Mouse (Mus musculus) hindbrain, embryonic 14.5 days (tissue): Measurements from ENCODE around the gene Pole2. TPM values are rescaled to one million over a fixed set of nuclear protein-coding genes. Genes with fewer than 3 reads are reported as not detected.

Experiments
- ATAC-seq: fragments of 200-750 bp; cut with Nextera tagmentation; 2 replicates; pipeline ENCODE4 v1.8.0; 2017; ENCODE audit warnings: moderate number of reproducible peaks, mild to moderate bottlenecking, moderate TSS enrichment, moderate library complexity; ENCODE audit not compliant: low FRiP score
- DNase-seq: peaks from one replicate; pipeline ENCODE4 v3.0.0-alpha.2; 2015; ENCODE audit warnings: low spot score
- H3K27ac ChIP-seq: fragments of 300-500 bp; sonication (generic); 2 replicates; pipeline ENCODE4 v1.5.1; 2014; ENCODE audit warnings: mild to moderate bottlenecking, moderate library complexity
- H3K27me3 ChIP-seq: fragments of 300-500 bp; sonication (generic); 2 replicates; pipeline ENCODE4 v1.6.1; 2014; ENCODE audit warnings: mild to moderate bottlenecking, low read length, mixed read lengths; ENCODE audit not compliant: control insufficient read depth, insufficient read depth
- H3K36me3 ChIP-seq: fragments of 300-500 bp; sonication (generic); replicated peaks from 2 replicates; pipeline ENCODE4 v1.6.1; 2014; ENCODE audit not compliant: control insufficient read depth, insufficient read depth
- H3K4me1 ChIP-seq: fragments of 300-500 bp; sonication (generic); replicated peaks from 2 replicates; pipeline ENCODE4 v1.6.1; 2014; ENCODE audit warnings: antibody characterized with exemption, low read length, mixed read lengths; ENCODE audit not compliant: control insufficient read depth, insufficient read depth
- H3K4me2 ChIP-seq: fragments of 300-500 bp; sonication (generic); replicated peaks from 2 replicates; pipeline ENCODE4 v1.6.1; 2014; ENCODE audit warnings: mild to moderate bottlenecking, moderate library complexity
- H3K4me3 ChIP-seq: fragments of 300-500 bp; sonication (generic); replicated peaks from 2 replicates; pipeline ENCODE4 v1.5.1; 2014; ENCODE audit warnings: mild to moderate bottlenecking, low read length
- H3K9ac ChIP-seq: fragments of 300-500 bp; sonication (generic); 2 replicates; pipeline ENCODE4 v1.6.1; 2014
- H3K9me3 ChIP-seq: fragments of 300-500 bp; sonication (generic); 2 replicates; pipeline ENCODE4 v1.6.1; 2016; ENCODE audit warnings: low read length; ENCODE audit not compliant: control insufficient read depth
- WGBS: fragments of 180-500 bp; shearing (Covaris S2); extraction: QIAGEN DNeasy Blood & Tissue Kit; methylation state at CpG from one replicate; pipeline ENCODE4 v1.1.7; 2014; 5-methylcytosine and 5-hydroxymethylcytosine counted together
- polyA plus RNA-seq: library from polyadenylated mRNA; unstranded; fragments of >200 nt; fragmentation: Nextera tagmentation; extraction: Ambion mirVana; gene quantifications from 2 replicates; pipeline ENCODE4 v1.2.1, GENCODE M21; 2014

Pole2 gene
- polyA plus RNA-seq, 1 experiment from 2014 or later = 4.5 TPM

DNA sequence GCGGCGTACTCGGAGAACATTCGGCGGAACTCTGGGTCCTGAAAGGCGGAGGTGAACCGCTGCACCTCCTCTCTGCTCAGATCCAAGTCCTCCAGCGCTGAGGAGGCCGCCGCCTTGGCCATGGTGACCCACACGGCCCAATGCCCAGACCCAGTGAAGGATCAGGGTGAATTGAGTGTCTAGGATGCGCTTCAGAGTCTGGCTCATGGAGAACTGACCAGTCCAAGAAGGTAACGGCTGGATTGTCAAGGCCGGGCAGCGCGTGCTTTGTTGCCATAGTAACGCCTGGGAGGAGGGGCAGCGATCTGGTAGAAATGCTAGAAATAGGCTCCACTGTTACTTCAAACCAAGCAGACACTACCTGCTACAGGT, 29.8 kb downstream of the Pole2 start, which contains the start of gene Dnaaf2:
Gene Dnaaf2 (minus strand): TSS at position 266 of the 372 bp plus-strand sequence.
- peak; percentile 75 for DNase-seq
- H3K27me3 ChIP-seq = no peaks in the 10 kb centered on the region
- WGBS = under 1% methylated on average over 18 of the region's 18 CpGs
- peak within 1 kb of the TSS; percentile 94 for H3K4me2 ChIP-seq
- peak within 1 kb of the TSS; percentile 95 for H3K27ac ChIP-seq
- peak within 1 kb of the TSS; percentile 98 for H3K4me3 ChIP-seq
- peak within 1 kb of the TSS; percentile 92 for H3K9ac ChIP-seq
- no peaks in the 10 kb centered on the region for H3K9me3 ChIP-seq
- peak; percentile 51 for ATAC-seq
- H3K36me3 ChIP-seq = peaks cover 8% of the 10 kb centered on the region
- peaks cover 22% of the 10 kb centered on the region for H3K4me1 ChIP-seq

DNA sequence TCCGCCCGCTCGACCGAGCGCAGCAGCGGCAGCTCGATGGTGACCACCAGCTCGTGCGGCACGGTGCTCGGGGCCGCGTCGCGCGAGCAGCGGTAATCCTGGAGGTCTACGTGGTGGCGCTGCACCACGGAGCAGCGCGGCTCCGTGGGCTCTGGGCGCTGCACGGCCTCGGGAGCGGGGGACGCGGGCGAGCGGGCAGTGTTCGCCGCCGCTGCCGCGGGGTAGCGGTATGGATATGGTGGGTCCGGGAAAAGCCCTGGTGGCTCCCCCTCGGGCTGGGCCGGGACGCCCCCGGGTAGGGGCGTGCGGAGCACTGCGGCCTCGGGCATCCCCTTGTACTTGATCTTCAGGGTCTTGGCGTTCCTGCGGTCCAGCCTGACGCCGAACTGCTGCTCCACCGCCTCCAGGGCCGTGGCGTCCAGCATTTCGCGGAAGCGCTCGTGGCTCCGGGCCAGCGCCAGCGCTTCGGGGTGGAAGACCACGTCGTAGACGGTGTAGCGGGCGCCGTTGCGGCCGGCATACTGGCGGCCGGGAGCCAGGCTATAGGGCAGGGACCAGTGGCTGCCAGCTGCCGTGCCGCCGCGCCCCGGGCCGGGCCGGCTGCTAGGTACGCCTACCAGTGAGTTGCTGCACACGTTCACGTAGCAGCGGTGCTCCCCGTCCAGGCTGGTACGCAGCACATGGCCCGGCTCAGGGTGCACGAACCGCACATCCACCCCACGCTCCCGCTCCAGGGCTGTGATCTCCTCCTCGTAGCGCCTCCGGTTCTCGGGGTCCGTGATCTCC, 30.4 kb downstream of the Pole2 start:
- Histone ChIP-seq H3K9ac (peak overlapping the region; percentile 92), H3K36me3 (peaks cover 10% of the 10 kb centered on the region), H3K4me2 (peak overlapping the region; percentile 94), H3K27ac (peak overlapping the region; percentile 95), H3K4me1 (peaks cover 22% of the 10 kb centered on the region), H3K27me3 (no peaks in the 10 kb centered on the region), H3K9me3 (no peaks in the 10 kb centered on the region), H3K4me3 (peak overlapping the region; percentile 98)
- peak; percentile 77 for ATAC-seq
- DNase-seq = no peak
- under 1% methylated on average over 94 of the region's 94 CpGs for WGBS

DNA sequence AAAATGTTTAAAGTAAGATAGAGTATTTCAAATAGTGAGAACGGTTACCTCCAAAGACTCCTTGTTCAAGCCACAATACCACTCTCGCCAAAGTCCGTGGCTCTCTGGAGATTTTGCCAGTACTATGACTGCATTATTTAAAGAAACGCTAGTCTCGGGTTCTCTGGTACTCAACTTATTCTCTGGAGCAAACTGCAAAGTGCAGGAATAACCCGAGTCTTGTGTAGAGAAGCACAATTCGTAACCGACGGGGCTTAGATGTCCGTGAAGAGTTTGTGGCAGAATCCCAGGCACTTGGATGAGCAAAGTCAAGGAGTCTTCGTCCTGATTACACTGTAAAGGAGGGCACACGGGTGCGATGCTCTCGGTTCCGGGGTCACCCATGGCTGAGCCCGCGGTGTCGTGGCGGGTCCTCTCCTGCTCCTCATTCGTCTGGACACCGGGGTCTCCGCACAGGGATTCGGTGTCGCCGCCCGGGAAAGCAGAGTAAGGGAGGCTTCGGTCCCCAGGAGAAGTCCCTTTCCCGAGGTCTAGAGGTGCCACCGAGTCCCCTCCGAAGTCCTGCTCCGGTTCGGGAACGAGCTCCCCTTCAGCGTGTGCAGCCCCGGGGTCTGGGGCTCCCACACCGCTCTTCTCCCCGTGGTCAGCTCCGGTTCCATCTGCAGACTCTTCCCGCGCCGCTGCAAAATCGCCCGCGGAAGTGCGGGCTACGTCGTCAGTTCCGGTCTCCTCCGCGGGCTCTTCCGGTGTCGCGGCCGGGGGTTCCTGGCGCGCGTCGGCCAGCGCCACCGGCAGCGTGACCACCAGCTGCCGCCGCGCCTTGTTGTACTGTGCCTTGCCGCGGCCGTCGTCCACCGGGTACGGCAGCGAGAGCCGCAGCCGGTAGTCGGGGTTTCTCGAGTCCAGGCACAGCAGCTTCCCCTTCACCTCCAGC, 31.3 kb downstream of the Pole2 start, which contains the start of gene Gm49383:
Gene Gm49383 (minus strand): TSS at position 661 of the 934 bp plus-strand sequence.
- H3K4me2 ChIP-seq = peak within 1 kb of the TSS; percentile 94
- H3K27ac ChIP-seq = peak within 1 kb of the TSS; percentile 95
- DNase-seq (peak; percentile 83), ATAC-seq (peak; percentile 89)
- peak within 1 kb of the TSS; percentile 92 for H3K9ac ChIP-seq
- no peaks in the 10 kb centered on the region for H3K27me3 ChIP-seq
- under 1% methylated on average over 75 of the region's 75 CpGs for WGBS
- H3K9me3 ChIP-seq = no peaks in the 10 kb centered on the region
- H3K4me3 ChIP-seq = peak within 1 kb of the TSS; percentile 98
- H3K36me3 ChIP-seq = peaks cover 13% of the 10 kb centered on the region
- H3K4me1 ChIP-seq = peaks cover 22% of the 10 kb centered on the region

DNA sequence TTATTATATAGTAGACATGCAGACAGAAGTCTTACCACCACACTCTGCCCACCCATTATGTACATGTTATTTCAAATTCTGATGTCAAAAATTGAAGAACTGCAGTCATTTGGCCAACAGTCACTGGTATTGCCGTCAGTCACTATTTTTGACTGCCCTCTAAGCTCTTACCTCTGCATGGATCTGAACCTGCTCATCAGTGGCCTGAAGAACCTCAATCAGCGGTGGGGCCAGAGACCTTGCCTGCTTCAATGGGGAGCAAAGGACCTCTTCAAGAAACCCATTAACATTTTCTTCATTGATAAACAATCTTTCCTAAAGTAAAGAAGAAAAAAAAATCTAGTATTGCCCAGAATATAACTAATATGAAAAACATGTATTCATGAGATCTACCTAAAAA, 35.4 kb downstream of the Pole2 start:
- H3K4me3 ChIP-seq = no peak overlapping the region
- H3K27ac ChIP-seq = no peak overlapping the region
- H3K36me3 ChIP-seq = peaks cover 26% of the 10 kb centered on the region
- DNase-seq (no peak), ATAC-seq (no peak)
- H3K9me3 ChIP-seq = no peaks in the 10 kb centered on the region
- WGBS = 94% methylated on average over 2 of the region's 2 CpGs
- no peak overlapping the region for H3K9ac ChIP-seq
- H3K4me2 ChIP-seq = no peak overlapping the region
- H3K27me3 ChIP-seq = no peaks in the 10 kb centered on the region
- peaks cover 9% of the 10 kb centered on the region for H3K4me1 ChIP-seq

DNA sequence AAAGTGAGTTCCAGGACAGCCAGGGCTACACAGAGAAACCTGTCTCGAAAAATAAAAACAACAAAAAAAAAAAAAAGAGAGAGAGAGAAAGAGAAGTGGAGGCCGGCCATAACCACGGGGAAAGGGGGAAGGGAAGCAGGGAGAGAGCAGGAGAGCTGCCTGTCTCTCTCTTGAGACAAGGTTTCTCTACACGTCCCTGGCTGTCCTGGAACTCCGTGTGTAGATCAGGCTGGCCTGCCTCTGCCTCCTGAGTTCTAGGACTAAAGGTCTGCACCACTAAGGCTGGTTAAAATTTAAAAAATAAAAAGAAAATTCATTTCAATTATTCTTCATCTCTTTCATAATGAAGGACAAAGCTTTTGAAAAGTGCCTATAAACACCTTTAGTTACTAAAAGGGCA, 36.6 kb downstream of the Pole2 start:
- H3K4me1 ChIP-seq = peaks cover 18% of the 10 kb centered on the region
- no peak overlapping the region for H3K4me2 ChIP-seq
- H3K27me3 ChIP-seq = no peaks in the 10 kb centered on the region
- no peak overlapping the region for H3K27ac ChIP-seq
- 94% methylated on average over 5 of the region's 5 CpGs for WGBS
- H3K36me3 ChIP-seq = peaks cover 26% of the 10 kb centered on the region
- ATAC-seq (no peak), DNase-seq (no peak)
- H3K9me3 ChIP-seq = no peaks in the 10 kb centered on the region
- H3K4me3 ChIP-seq = no peak overlapping the region
- no peak overlapping the region for H3K9ac ChIP-seq

DNA sequence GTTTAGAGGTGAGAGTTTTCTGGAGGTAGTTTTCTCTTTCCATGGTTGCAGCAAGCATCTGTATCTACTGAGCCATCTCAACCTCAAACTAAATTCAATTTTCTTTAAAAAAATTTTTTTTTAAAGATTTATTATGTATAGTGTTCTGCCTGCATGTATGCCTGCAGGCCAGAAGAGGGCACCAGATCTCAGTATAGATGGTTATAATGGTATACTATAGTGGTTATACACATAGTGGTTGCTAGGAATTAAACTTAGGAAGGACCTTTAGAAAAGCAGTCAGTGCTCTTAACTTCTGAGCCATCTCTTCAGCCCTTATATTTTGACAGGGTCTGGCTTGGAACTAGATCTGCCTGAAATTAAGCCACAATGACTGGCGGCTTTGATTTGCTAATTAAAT, 37.5 kb downstream of the Pole2 start:
- DNase-seq = no peak
- peaks cover 26% of the 10 kb centered on the region for H3K36me3 ChIP-seq
- no peaks in the 10 kb centered on the region for H3K27me3 ChIP-seq
- H3K4me2 ChIP-seq = no peak overlapping the region
- H3K27ac ChIP-seq = no peak overlapping the region
- no peak overlapping the region for H3K9ac ChIP-seq
- H3K4me1 ChIP-seq = peaks cover 13% of the 10 kb centered on the region
- no peak for ATAC-seq
- no peaks in the 10 kb centered on the region for H3K9me3 ChIP-seq
- H3K4me3 ChIP-seq = no peak overlapping the region
- 100% methylated on average over 1 of the region's 1 CpGs for WGBS

DNA sequence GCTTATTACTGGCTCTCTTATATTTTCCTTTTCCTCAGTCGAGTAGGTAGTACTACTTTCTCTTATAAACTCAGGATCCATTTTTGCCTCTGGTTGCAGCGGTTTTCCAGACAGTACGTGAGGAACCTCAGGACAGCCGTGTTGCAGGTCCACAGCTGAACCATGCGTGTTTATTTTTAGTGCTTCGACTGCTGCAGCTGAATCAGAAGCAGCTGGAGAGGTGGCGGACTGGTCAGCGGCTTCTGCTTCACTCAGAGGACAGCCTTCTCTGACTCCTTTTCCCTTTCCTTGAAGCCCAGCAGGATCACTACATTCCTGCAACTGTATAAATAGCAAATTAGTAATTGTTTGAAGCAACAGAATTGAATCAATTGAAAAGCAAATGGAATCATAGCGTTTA, 37.9 kb downstream of the Pole2 start:
- Histone ChIP-seq H3K4me2 (no peak overlapping the region), H3K27ac (no peak overlapping the region), H3K4me3 (no peak overlapping the region), H3K4me1 (peaks cover 18% of the 10 kb centered on the region), H3K9ac (no peak overlapping the region), H3K9me3 (no peaks in the 10 kb centered on the region), H3K27me3 (no peaks in the 10 kb centered on the region), H3K36me3 (peaks cover 26% of the 10 kb centered on the region)
- DNase-seq (no peak), ATAC-seq (no peak)
- 91% methylated on average over 9 of the region's 9 CpGs for WGBS

DNA sequence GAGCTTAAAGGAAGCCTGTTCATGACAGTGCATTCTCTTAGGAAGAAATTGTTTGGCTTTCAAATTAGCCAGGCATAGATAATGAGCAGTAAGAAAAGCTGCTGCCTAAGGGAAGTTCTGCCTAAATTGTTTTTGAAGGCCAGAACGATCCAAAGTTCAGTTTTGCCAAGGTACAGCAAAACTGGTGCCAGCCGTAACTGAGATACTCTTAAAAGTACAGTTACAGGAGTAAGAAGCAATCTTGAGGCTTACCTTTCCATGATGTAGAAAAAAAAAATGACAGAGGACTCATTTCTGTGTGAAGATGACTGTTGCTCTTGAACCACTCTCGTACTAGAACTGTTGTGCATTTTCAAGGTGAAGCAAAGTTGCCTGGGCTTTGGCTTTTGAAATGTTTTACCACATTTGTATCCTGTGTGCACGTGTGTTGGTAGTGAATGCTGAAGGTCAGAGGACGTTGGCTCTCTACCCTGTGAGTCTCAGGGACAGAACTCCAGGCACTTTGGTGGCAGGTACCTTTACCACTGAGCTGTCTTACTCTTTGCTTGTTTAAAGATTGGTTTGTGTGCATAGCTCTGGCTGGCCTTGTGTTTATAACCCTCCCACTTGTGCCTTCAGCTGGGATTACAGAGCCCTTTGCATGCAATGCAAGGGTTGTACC, 41.1 kb downstream of the Pole2 start:
- 74% methylated on average over 5 of the region's 5 CpGs for WGBS
- H3K4me2 ChIP-seq = peak overlapping the region; percentile 7; the same call in 1 of the 2 replicates

More for the DNA sequence above, 41.1 kb downstream of the Pole2 start:
- peaks cover 28% of the 10 kb centered on the region for H3K36me3 ChIP-seq
- no peaks in the 10 kb centered on the region for H3K27me3 ChIP-seq
- no peak overlapping the region for H3K9ac ChIP-seq
- H3K27ac ChIP-seq = no peak overlapping the region
- H3K4me3 ChIP-seq = no peak overlapping the region
- ATAC-seq (no peak), DNase-seq (no peak)
- peaks cover 24% of the 10 kb centered on the region for H3K4me1 ChIP-seq
- no peaks in the 10 kb centered on the region for H3K9me3 ChIP-seq
